ENCODE assay signal across 8 mouse cellular contexts in the genomic region with DNA sequence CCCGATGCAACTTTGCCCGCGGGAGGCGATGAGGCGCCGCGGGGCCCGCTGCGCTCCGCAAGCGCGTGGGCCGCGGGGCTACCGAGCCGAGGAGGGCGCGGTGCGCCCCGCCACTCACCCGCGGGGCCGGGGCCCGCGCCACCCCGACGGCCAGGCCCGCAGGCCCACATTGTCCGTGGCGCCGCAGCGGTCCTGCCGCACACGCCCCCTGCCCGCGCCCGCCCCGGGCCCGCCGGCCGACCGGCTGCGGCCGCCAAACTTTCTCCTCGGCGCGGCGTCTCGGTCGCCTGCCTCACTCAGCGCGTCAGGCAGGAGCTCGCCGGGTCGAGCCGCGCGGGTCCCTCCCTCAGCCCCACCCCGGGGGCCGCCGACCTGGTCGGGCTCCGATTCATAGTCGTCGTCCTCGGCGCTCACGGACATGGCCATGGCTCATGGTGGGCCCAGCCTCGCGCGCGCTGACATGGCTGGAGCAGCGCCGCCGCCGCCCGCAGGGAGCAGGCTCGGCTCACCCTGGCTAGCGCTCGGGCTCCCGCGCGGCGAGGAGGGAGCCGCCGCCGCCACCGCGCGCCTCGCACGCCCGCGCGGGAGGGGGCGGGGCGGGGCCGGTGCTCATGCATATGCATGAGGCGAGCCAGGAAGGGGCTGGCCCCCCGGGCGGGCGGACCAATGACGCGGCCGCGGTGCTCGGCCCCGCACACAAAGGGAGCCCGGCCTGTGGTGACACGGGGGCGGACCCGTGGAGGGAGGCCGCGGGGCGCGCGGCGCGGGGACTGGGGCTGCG. TPM values are rescaled to one million over a fixed set of nuclear protein-coding genes. Genes with fewer than 3 reads are reported as not detected.
A peak's percentile ranks its signal among the peaks of the same experiment; 100 is the strongest.
DNase-seq lines count a peak whose midpoint lies in the region; ATAC-seq and TF ChIP-seq lines count a peak whose summit lies in the region.

No protein-coding gene starts in this region.

- H3K4me3 ChIP-seq in E14TG2a.4 (replicated peaks; ENCODE audit: low read length): peak overlapping the region; percentile 88
- H3K4me3 ChIP-seq in forebrain, embryonic 12.5 days (replicated peaks): peak overlapping the region; percentile 97
- H3K4me3 ChIP-seq in heart, postnatal 0 days (ENCODE audit: low read depth, low read length): peak overlapping the region; percentile 78
- H3K4me3 ChIP-seq in liver, embryonic 15.5 days (replicated peaks): peak overlapping the region; percentile 81
- H3K4me3 ChIP-seq in neural tube, embryonic 12.5 days: peak overlapping the region; percentile 96
- peak overlapping the region; percentile 70 for H3K4me3 ChIP-seq in stomach, postnatal 0 days (ENCODE audit: low read depth, low read length)

- peaks cover 28% of the 10 kb centered on the region for H3K27me3 ChIP-seq in E14TG2a.4 (ENCODE audit: insufficient read depth, low read length)
- H3K27me3 ChIP-seq in forebrain, embryonic 12.5 days: no peaks in the 10 kb centered on the region; the same call in 1 of the 2 replicates
- no peaks in the 10 kb centered on the region for H3K27me3 ChIP-seq in heart, postnatal 0 days (ENCODE audit: control insufficient read depth, insufficient read depth, low read length)
- no peaks in the 10 kb centered on the region for H3K27me3 ChIP-seq in liver, embryonic 15.5 days
- H3K27me3 ChIP-seq in neural tube, embryonic 12.5 days (replicated peaks): no peaks in the 10 kb centered on the region
- no peaks in the 10 kb centered on the region for H3K27me3 ChIP-seq in stomach, postnatal 0 days (ENCODE audit: control insufficient read depth, insufficient read depth, low read length)

- ATAC-seq in forebrain, embryonic 12.5 days (ENCODE audit: low FRiP score): peak; percentile 98
- ATAC-seq in heart, postnatal 0 days (ENCODE audit: insufficient read depth, low read depth): peak; percentile 97
- ATAC-seq in liver, embryonic 15.5 days (ENCODE audit: insufficient read depth): peak; percentile 96
- peak; percentile 96 for ATAC-seq in neural tube, embryonic 12.5 days (ENCODE audit: low FRiP score, low read depth)
- peak; percentile 97 for ATAC-seq in stomach, postnatal 0 days (ENCODE audit: low FRiP score, low TSS enrichment)

- H3K27ac ChIP-seq in forebrain, embryonic 12.5 days: peak overlapping the region; percentile 93
- H3K27ac ChIP-seq in heart, postnatal 0 days (ENCODE audit: low read depth): peak overlapping the region; percentile 87
- H3K27ac ChIP-seq in liver, embryonic 15.5 days (replicated peaks): peak overlapping the region; percentile 86
- peak overlapping the region; percentile 86 for H3K27ac ChIP-seq in neural tube, embryonic 12.5 days
- peak overlapping the region; percentile 90 for H3K27ac ChIP-seq in stomach, postnatal 0 days (replicated peaks)

- peaks cover 23% of the 10 kb centered on the region for H3K36me3 ChIP-seq in E14TG2a.4 (ENCODE audit: insufficient read depth, low read length)
- no peaks in the 10 kb centered on the region for H3K36me3 ChIP-seq in forebrain, embryonic 12.5 days (replicated peaks)
- no peaks in the 10 kb centered on the region for H3K36me3 ChIP-seq in heart, postnatal 0 days (replicated peaks; ENCODE audit: control insufficient read depth, insufficient read depth, low read length)
- H3K36me3 ChIP-seq in liver, embryonic 15.5 days (replicated peaks): no peaks in the 10 kb centered on the region
- H3K36me3 ChIP-seq in neural tube, embryonic 12.5 days: no peaks in the 10 kb centered on the region
- no peaks in the 10 kb centered on the region for H3K36me3 ChIP-seq in stomach, postnatal 0 days (ENCODE audit: control insufficient read depth, insufficient read depth, low read length)

- no peak for TF ChIP-seq EP300 in heart, postnatal 0 days (IDR thresholded peaks at IDR 0.05; ENCODE audit: low read depth)
- no peak for TF ChIP-seq EP300 in stomach, postnatal 0 days (optimal IDR thresholded peaks at IDR 0.05)

- peak; percentile 83 for DNase-seq in c-Kit-positive CD71-positive TER-119-positive erythroid progenitor cells, embryonic 14.5 days (ENCODE audit: low spot score)
- peak; percentile 87 for DNase-seq in heart, postnatal 0 days (ENCODE audit: low spot score)
- DNase-seq in kidney, postnatal 4 days: peak; percentile 94 to 96
- DNase-seq in stomach, postnatal 0 days (ENCODE audit: low spot score): peak; percentile 95

- peak overlapping the region; percentile 85 for H3K4me2 ChIP-seq in forebrain, embryonic 12.5 days
- peak overlapping the region; percentile 92 for H3K4me2 ChIP-seq in heart, postnatal 0 days (ENCODE audit: low read depth, low read length)
- peak overlapping the region; percentile 98 for H3K4me2 ChIP-seq in liver, embryonic 15.5 days
- peak overlapping the region; percentile 83 for H3K4me2 ChIP-seq in neural tube, embryonic 12.5 days (replicated peaks)
- peak overlapping the region; percentile 92 for H3K4me2 ChIP-seq in stomach, postnatal 0 days (replicated peaks; ENCODE audit: low read depth)

- H3K9me3 ChIP-seq in E14TG2a.4 (ENCODE audit: low read length): no peaks in the 10 kb centered on the region
- H3K9me3 ChIP-seq in forebrain, embryonic 12.5 days: no peaks in the 10 kb centered on the region
- H3K9me3 ChIP-seq in heart, postnatal 0 days (replicated peaks; ENCODE audit: control insufficient read depth, low read length): no peaks in the 10 kb centered on the region
- H3K9me3 ChIP-seq in liver, embryonic 15.5 days (replicated peaks): no peaks in the 10 kb centered on the region
- no peaks in the 10 kb centered on the region for H3K9me3 ChIP-seq in neural tube, embryonic 12.5 days
- H3K9me3 ChIP-seq in stomach, postnatal 0 days (ENCODE audit: control insufficient read depth, low read length): no peaks in the 10 kb centered on the region

- peaks cover 50% of the 10 kb centered on the region for H3K4me1 ChIP-seq in E14TG2a.4 (replicated peaks; ENCODE audit: low read depth, low read length)
- H3K4me1 ChIP-seq in forebrain, embryonic 12.5 days: peaks cover 36% of the 10 kb centered on the region
- H3K4me1 ChIP-seq in heart, postnatal 0 days (ENCODE audit: control insufficient read depth, insufficient read depth): peaks cover 19% of the 10 kb centered on the region; the same call in 1 of the 2 replicates
- peaks cover 80% of the 10 kb centered on the region for H3K4me1 ChIP-seq in liver, embryonic 15.5 days (replicated peaks)
- peaks cover 19% of the 10 kb centered on the region for H3K4me1 ChIP-seq in neural tube, embryonic 12.5 days
- no peaks in the 10 kb centered on the region for H3K4me1 ChIP-seq in stomach, postnatal 0 days (replicated peaks; ENCODE audit: control insufficient read depth, insufficient read depth)

- under 1% methylated on average over 74 of the region's 120 CpGs for WGBS in forebrain, embryonic 12.5 days
- under 1% methylated on average over 70 of the region's 120 CpGs for WGBS in heart, postnatal 0 days
- WGBS in liver, embryonic 15.5 days (ENCODE audit: insufficient replicate concordance): under 1% methylated on average over 108 of the region's 120 CpGs
- WGBS in neural tube, embryonic 12.5 days: under 1% methylated on average over 118 of the region's 120 CpGs
- WGBS in stomach, postnatal 0 days: under 1% methylated on average over 67 of the region's 120 CpGs

- no peak for TF ChIP-seq CTCF in E14TG2a.4 (conservative IDR thresholded peaks at IDR 0.05; ENCODE audit: low read length)
- TF ChIP-seq CTCF in heart, postnatal 0 days (IDR thresholded peaks at IDR 0.05; ENCODE audit: low read depth): no peak
- TF ChIP-seq CTCF in stomach, postnatal 0 days (IDR thresholded peaks at IDR 0.05; ENCODE audit: low read depth): peak; percentile 42; the same call in 1 of the 2 replicates

- H3K9ac ChIP-seq in forebrain, embryonic 12.5 days: peak overlapping the region; percentile 98
- H3K9ac ChIP-seq in heart, postnatal 0 days (replicated peaks; ENCODE audit: low read depth, low read length): peak overlapping the region; percentile 90
- peak overlapping the region; percentile 79 for H3K9ac ChIP-seq in liver, embryonic 15.5 days
- peak overlapping the region; percentile 98 for H3K9ac ChIP-seq in neural tube, embryonic 12.5 days
- peak overlapping the region; percentile 80 for H3K9ac ChIP-seq in stomach, postnatal 0 days (ENCODE audit: low read length)

RNA-seq across cellular contexts. Expression of a gene that starts 50.1 kb away (rescaled TPM):
- 44.1 and 50.1 TPM in 2 replicates for polyA plus RNA-seq in forebrain, embryonic 12.5 days (2016; fragmentation: Nextera tagmentation; extraction: Ambion mirVana)
- 20.2 and 23.4 TPM in 2 replicates for total RNA-seq in heart, postnatal 0 days (2014; rRNA removed; ENCODE audit: low replicate concordance)
- 24.9 and 28.4 TPM in 2 replicates for polyA plus RNA-seq in heart, postnatal 0 days (2015; fragmentation: Nextera tagmentation; extraction: Ambion mirVana)
- 11.0 and 11.8 TPM in 2 replicates for polyA plus RNA-seq in liver, embryonic 15.5 days (2015; fragmentation: Nextera tagmentation; extraction: Ambion mirVana)
- polyA plus RNA-seq in neural tube, embryonic 12.5 days (2016; fragmentation: Nextera tagmentation; extraction: Ambion mirVana): 52.8 and 54.0 TPM in 2 replicates
- 16.9 and 19.1 TPM in 2 replicates for polyA plus RNA-seq in stomach, postnatal 0 days (2015; fragmentation: Nextera tagmentation; extraction: Ambion mirVana)

Comparison
In these comparisons a context has a peak if more than half of its experiments do, and no peak if none do; other contexts are left out.
1. Peak in every context shown above with its lines: DNase-seq, ATAC-seq, H3K4me3 ChIP-seq and H3K27ac ChIP-seq.